Mouse (Mus musculus): ENCODE measurements around the gene Nyx. TPM values are rescaled to one million over a fixed set of nuclear protein-coding genes. Genes with fewer than 3 reads are reported as not detected.

The Nyx gene
- total and polyA plus RNA-seq, 3 experiments: 0.11 to 0.31 TPM; not detected in 1

GRCm38 (mm10) chrX:13478298-13478697 is 12.4 kb downstream of the Nyx start:
- H3K4me3 ChIP-seq (ENCODE audit: control insufficient read depth in 1 of 2, insufficient read depth in 1 of 2, low read depth in 2 of 2, low read length in 2 of 2): no peak overlapping the region
- H3K9ac ChIP-seq (ENCODE audit: control insufficient read depth, low read depth, low read length, poor library complexity, severe bottlenecking): no peak overlapping the region
- no peaks in the 10 kb centered on the region for H3K9me3 ChIP-seq (replicated peaks; ENCODE audit: insufficient read depth, low read length)
- no peak overlapping the region for H3K27ac ChIP-seq (ENCODE audit: control insufficient read depth, low read depth, low read length)
- H3K36me3 ChIP-seq (ENCODE audit: control insufficient read depth in 1 of 2, insufficient read depth in 2 of 2, low read length in 2 of 2): peaks cover 0 to 9% of the 10 kb centered on the region in 2 experiments; a peak in 2 of 4 replicates
- TF ChIP-seq MYC (IDR thresholded peaks at IDR 0.05; ENCODE audit: low read depth, low read length) (no peak), NRF1 (IDR thresholded peaks at IDR 0.05; ENCODE audit: insufficient read depth, low read depth, low read length, poor library complexity, severe bottlenecking) (no peak), HCFC1 (IDR thresholded peaks at IDR 0.05; ENCODE audit: low read depth, low read length) (no peak), POLR2AphosphoS5 (IDR thresholded peaks at IDR 0.05; ENCODE audit: borderline replicate concordance, low read depth, low read length) (no peak), CHD1 (IDR thresholded peaks at IDR 0.05; ENCODE audit: low read depth, low read length) (no peak), USF1 (IDR thresholded peaks at IDR 0.05; ENCODE audit: low read depth, low read length) (no peak), TCF12 (IDR thresholded peaks at IDR 0.05; ENCODE audit: low read depth, low read length) (no peak), TBP (IDR thresholded peaks at IDR 0.05; ENCODE audit: low read depth, low read length) (no peak), EP300 (IDR thresholded peaks at IDR 0.05; ENCODE audit: low read depth in 1 of 2, low read length in 2 of 2) (no peak)
- no peak for DNase-seq (ENCODE audit: low read depth, low spot score)
- H3K27me3 ChIP-seq (ENCODE audit: control insufficient read depth in 1 of 2, insufficient read depth in 2 of 2, low read length in 2 of 2): no peaks in the 10 kb centered on the region
- H3K79me2 ChIP-seq (ENCODE audit: control insufficient read depth, insufficient read depth, low read length, poor library complexity): no peaks in the 10 kb centered on the region
- H3K4me1 ChIP-seq (ENCODE audit: control insufficient read depth in 1 of 2, insufficient read depth in 2 of 2, low read length in 2 of 2): peaks cover 16 to 23% of the 10 kb centered on the region in 2 experiments

GRCm38 (mm10) chrX:13479570-13479969 is 13.7 kb downstream of the Nyx start:
- Histone ChIP-seq H3K4me3 (ENCODE audit: control insufficient read depth in 1 of 2, insufficient read depth in 1 of 2, low read depth in 2 of 2, low read length in 2 of 2) (no peak overlapping the region), H3K9me3 (replicated peaks; ENCODE audit: insufficient read depth, low read length) (no peaks in the 10 kb centered on the region), H3K79me2 (ENCODE audit: control insufficient read depth, insufficient read depth, low read length, poor library complexity) (no peaks in the 10 kb centered on the region), H3K27ac (ENCODE audit: control insufficient read depth, low read depth, low read length) (no peak overlapping the region), H3K36me3 (ENCODE audit: control insufficient read depth in 1 of 2, insufficient read depth in 2 of 2, low read length in 2 of 2) (peaks cover 0 to 7% of the 10 kb centered on the region in 2 experiments; a peak in 2 of 4 replicates), H3K4me1 (ENCODE audit: control insufficient read depth in 1 of 2, insufficient read depth in 2 of 2, low read length in 2 of 2) (peaks cover 8 to 20% of the 10 kb centered on the region in 2 experiments), H3K27me3 (ENCODE audit: control insufficient read depth in 1 of 2, insufficient read depth in 2 of 2, low read length in 2 of 2) (no peaks in the 10 kb centered on the region), H3K9ac (ENCODE audit: control insufficient read depth, low read depth, low read length, poor library complexity, severe bottlenecking) (no peak overlapping the region)
- TF ChIP-seq MEF2A (IDR thresholded peaks at IDR 0.05; ENCODE audit: extremely low read depth, insufficient replicate concordance, low read depth, low read length, poor library complexity, severe bottlenecking): no peak
- no peak for TF ChIP-seq SIN3A (IDR thresholded peaks at IDR 0.05; ENCODE audit: low read length)
- no peak for TF ChIP-seq ELF1 (IDR thresholded peaks at IDR 0.05; ENCODE audit: low read depth, low read length)
- no peak for TF ChIP-seq ZNF384 (IDR thresholded peaks at IDR 0.05; ENCODE audit: low read depth, low read length)
- TF ChIP-seq RAD21 (IDR thresholded peaks at IDR 0.05; ENCODE audit: low read depth, low read length): no peak
- TF ChIP-seq POLR2AphosphoS5 (IDR thresholded peaks at IDR 0.05; ENCODE audit: borderline replicate concordance, low read depth, low read length): no peak
- TF ChIP-seq ETS1 (IDR thresholded peaks at IDR 0.05; ENCODE audit: low read depth, low read length): no peak
- no peak for TF ChIP-seq JUND (IDR thresholded peaks at IDR 0.05; ENCODE audit: low read depth, low read length)
- TF ChIP-seq NELFE (IDR thresholded peaks at IDR 0.05; ENCODE audit: low read depth, low read length): no peak
- TF ChIP-seq CHD2 (IDR thresholded peaks at IDR 0.05; ENCODE audit: low read length): no peak
- TF ChIP-seq EP300 (IDR thresholded peaks at IDR 0.05; ENCODE audit: low read depth in 1 of 2, low read length in 2 of 2): no peak
- TF ChIP-seq MAZ (IDR thresholded peaks at IDR 0.05; ENCODE audit: low read depth, low read length): no peak
- DNase-seq (ENCODE audit: low read depth, low spot score): no peak
